Mouse (Mus musculus) forelimb bud, embryonic 11.5 days (tissue): ENCODE results near the gene Hs3st3a1.

Experiments
- DNase-seq: peaks from one replicate; pipeline ENCODE4 v3.0.0-alpha.2; 2012; ENCODE audit warnings: low read depth, low spot score

The Hs3st3a1 gene

DNA sequence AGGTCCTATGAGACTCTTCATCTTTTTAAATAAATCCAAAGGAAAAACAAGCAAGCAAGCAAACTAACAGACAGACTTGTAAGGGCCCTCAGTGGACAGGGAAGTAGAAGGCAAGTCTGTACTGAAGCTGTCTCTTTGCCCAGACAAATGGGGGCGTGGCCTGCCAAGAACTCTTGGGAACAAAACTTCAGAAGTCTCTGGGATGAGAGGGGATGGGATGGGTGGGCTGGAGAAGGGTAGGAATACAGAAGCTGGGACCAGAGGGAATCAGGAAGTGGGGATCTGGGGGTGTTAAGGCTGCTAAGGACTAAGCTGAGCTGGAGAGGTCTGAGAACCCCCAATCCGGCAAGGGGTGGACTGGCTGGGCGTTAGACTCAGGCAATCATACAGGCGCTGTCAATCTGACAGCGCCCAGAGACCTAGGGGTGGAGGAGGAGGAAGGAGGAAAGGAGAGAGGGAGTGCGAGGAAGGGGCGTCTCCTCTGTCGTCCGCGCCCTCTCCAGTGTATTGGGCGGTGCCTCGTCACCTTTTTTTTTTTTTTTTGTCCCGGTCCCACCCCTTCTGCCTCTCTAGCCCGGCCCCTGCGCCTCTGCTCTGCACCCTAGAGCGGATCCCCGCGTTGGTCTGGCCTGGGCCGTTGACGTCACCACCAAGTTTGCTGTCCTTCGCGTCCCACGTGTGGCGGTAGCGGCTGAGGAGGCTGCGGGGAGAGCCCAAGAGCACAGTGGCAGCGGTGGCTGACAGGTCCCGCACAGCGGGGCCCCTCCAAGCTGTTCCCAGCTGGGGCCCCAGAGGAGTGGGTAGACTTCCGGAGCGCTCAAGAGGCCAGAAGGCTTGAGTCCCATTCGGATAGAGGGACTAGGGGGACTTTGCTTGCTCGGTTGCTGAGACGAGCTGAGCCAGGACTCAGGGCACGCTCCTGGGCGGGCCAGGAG, at the start of gene Hs3st3a1:
Gene Hs3st3a1 (plus strand): TSS at position 722 of the 935 bp plus-strand sequence.
- DNase-seq, result peak; percentile 71

- DNase-seq, result no peak
These were observed 48.8 kb upstream of the Hs3st3a1 start for GRCm38 (mm10) chr11:64386333-64386732.

DNA sequence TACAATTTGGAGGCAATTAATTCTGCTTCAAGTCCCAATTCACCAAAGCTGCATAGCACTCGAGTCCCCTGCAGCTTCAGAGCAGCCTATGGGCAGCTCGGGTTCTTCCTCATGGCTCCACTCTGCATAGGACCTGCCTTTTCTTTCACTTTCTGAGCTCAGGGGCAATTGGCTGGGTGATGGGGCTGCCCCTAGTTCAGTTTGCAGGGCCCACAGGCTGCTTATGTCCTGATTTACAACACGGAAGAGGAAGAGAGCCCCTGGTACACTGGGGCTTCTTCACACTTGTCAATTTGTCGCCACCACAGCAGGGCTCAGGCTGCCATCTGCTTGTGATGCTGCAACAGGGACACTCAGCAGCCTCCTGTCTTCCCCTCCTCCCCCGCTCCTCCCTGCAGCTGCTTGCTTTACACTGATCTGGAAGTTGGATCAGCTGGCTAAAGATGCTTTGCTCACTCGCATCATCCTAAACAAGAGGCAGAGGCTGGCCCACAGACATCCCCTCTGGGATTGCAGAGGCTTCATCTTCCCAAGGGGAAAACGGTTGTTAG, 38.7 kb upstream of the Hs3st3a1 start:
- DNase-seq, result no peak

DNA sequence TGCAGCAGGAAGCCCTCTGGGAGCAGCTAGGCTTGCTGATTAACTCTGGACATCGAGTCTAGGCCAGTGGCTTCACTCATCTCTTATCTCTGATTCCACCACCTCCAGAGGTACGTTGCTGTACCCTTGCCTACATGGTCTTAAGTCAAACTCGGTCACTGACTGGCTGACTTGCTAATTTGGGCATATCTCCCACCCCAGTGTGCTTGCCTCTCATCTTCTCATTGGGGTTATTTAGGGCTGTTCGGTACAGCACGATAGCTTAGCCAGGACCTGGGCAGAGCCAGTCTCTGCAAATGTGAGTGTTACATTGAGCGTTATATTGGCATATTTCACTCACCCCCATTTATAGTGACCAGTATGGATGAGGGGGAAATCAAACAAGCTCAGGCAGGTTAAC, 38.2 kb upstream of the Hs3st3a1 start:
- no peak for DNase-seq

DNA sequence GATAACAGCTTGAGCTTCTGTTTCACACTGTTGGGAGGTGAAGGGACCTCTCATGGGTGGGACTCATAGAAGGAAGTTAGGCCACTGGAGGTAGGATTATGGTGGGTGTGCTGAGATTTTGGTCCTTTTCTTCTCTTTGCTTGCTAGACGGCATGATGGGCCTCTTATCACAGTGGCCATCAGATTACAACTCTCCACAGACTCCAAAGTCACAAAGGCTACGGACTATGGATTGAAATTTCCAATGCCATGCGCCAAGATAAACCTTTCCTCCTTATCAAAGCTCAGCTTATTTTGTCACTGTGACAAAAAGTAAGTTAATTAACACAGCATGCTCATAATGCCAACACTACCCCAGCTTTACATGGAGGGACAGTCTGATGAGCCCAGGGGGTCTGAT, 37.5 kb upstream of the Hs3st3a1 start:
- no peak for DNase-seq

DNA sequence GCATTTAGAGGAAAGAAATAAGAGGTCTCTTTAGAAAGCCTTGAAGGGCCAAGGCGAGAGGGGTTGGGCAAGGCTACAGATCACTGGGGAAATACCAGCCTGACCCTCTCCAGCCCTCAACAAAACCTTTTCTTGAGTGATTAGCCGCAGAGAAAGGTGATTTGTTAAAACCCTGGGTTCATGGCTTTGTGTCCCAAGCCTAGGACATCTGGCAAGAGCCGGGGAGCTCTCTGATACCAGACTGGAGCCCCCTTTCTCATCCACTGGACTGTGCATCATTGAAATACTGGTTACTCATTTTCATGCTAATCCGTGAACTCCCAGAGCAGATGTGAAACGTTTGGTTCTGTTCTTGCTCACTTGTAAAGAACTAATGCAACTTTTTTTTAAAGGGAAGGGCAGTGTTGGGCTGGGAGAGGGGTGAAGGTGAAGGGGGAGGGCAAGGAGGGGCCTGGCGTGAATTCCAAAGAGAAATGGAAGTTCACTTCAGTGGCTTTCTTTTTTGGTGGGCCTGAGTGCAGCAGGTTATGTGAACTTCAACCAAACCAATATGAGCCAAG, 34.5 kb upstream of the Hs3st3a1 start:
- no peak for DNase-seq

DNA sequence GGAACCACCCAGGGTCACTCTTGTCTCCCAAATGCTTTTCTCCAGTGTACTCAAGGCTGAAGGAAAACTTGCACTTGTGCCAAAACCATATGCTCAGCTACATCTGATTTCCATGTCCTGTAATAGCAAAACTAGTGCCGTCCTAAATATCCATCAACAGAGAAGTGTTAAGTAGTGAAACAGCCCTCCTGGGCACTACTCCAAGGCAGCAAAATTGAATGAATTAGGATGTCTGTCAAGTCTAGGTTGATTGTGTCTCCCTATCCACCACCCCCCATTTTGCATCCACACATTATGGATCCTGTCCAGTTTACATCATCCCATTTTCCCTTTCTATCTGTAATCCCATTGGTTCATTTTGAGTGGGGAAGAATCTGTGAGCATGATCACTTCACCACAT, 16.2 kb upstream of the Hs3st3a1 start:
- no peak for DNase-seq

DNA sequence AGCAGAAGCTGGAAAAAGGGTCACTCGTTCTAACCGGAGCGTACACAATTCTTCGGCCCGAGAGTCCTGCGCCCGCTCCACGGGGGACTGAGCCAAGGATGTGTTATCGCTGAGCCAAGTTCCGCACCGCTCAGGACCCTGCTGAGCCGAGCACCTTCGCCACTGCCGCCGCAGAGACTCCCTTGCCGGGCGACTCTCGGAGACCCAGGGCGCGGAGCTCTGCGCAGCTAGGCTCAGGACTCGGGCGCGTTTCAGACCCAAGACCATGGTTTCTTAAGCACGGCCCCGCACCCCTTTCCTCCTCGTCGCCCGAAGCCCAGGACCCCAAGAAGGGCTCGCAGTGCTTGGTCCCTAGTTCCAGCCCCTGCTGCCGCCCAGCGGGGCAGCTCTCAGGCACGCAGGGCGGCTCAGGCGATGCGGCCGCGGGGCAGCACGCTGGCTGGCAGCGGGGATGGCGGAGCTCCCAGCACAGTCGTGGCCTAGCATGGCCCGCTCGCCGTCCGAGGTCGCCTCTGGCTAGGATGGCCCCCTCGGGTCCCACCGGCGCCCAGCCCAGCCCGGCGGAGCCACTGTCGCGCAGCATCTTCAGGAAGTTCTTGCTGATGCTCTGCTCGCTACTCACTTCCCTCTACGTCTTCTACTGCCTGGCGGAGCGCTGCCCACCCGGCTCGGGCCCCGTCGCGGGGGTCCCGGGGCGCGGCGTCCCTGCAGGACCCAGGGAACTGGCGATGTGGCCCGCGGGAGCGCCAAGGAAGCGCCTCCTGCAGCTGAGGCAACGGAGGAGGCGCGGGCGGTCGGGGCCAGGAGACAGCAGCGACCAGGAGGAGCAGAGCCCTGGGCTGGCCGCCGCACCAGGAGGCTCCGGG, 647 bp downstream of the Hs3st3a1 start:
- no peak for DNase-seq

GRCm38 (mm10) chr11:64436412-64436727, 1.2 kb downstream of the Hs3st3a1 start, which contains the start of gene F930015N05Rik:
F930015N05Rik (minus strand) TSS chr11:64436653.
- no peak for DNase-seq

DNA sequence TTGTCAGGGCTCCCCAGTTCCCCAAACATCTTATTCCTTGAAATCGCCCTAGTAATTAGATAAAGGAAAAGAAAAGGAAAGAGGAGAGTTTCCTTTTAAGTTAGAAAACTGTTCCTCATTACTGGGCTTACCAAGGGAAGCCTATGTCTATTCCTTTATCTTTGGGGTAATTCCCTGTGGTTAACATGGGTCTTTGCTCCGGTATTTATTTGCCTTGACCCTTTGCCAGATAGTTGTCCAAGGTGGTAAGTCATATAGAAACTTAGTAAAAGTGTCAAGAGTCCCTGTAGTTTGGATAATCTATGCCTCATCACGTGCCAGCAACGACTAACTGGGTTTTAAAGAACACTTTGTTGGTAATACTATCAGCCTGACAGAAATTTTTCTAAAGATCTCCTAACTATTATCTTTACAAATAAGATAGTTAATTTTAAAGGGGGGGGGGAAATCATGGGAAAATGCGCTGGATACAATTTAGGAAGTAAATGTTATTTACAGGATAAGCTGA, 1.7 kb downstream of the Hs3st3a1 start:
- DNase-seq, result no peak

- DNase-seq, result no peak
These were observed 2.6 kb downstream of the Hs3st3a1 start for GRCm38 (mm10) chr11:64437721-64438120.

GRCm38 (mm10) chr11:64438909-64439308, 3.8 kb downstream of the Hs3st3a1 start:
- DNase-seq, result no peak

DNA sequence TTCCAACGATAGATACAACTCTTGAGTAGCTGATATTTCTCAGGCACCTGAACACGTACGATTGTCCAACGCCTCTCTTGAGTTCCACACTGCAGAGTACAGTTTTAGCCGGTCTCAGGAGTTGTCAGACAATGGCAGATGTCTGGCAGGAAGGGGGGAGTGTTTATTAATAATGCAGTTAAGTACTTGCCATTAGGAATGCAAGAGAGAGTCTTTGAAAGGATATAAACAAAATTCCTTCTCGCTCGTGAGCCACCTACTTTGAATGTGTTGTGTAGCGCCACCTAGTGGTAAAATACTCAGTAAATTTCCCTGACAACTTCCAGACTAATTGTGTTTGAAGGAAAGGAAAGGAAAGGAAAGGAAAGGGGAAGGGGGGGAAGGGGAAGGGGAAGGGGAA, 7.0 kb downstream of the Hs3st3a1 start:
- DNase-seq, result peak; percentile 80

DNA sequence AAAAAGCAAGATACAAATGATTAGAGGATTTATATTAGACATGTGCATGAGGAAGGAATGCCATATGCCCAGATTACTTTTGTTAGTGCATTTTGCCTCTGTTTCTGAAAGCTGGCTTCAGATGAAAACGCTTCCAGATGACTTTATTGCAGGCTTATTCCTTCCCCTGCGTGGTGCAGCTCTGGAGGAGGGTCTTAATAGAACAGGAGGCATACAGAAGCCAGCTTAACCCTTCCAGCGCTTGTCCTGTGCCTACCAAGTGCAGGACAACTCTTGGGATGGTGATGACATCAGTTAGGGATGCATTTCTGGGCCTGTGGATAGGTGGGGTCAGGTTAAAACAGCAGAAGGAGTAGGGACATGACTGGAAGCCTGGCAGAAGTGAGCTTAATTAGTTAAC, 7.6 kb downstream of the Hs3st3a1 start:
- no peak for DNase-seq

- DNase-seq, result no peak
These were observed 10.1 kb downstream of the Hs3st3a1 start for GRCm38 (mm10) chr11:64445227-64445626.

GRCm38 (mm10) chr11:64448586-64449315, 13.6 kb downstream of the Hs3st3a1 start:
- DNase-seq, result no peak

GRCm38 (mm10) chr11:64461746-64462145, 26.6 kb downstream of the Hs3st3a1 start:
- DNase-seq, result no peak

GRCm38 (mm10) chr11:64468737-64469136, 33.6 kb downstream of the Hs3st3a1 start:
- DNase-seq, result no peak

GRCm38 (mm10) chr11:64470689-64471088, 35.6 kb downstream of the Hs3st3a1 start:
- no peak for DNase-seq

- DNase-seq, result no peak
These were observed 38.5 kb downstream of the Hs3st3a1 start for GRCm38 (mm10) chr11:64473679-64474078.

DNA sequence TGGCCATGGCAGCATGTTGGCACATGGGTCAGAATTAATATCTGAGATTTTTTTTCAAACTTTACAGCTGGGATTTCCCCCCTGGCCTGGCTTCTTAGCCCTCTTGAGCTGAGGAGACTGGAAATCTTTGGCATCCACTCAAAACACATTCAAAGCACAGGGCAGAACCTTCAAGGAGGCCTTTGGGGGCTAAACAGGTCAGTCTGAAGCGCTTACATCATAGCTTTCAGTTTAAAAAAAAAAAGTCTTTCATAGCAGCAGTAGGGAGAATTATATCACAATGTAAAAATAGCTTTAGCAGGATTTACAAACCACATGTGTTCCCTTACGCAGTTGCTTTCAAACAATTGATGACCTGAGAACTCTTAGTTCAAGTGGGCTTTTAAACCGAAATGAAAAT, 46.3 kb downstream of the Hs3st3a1 start:
- DNase-seq, result no peak
